Mouse (Mus musculus) thymus, adult 2 months (tissue): ENCODE data around the gene Aph1a.

ENCODE experiments used
- CTCF ChIP-seq: fragments of 200-500 bp; IDR thresholded peaks from 2 replicates; pipeline ENCODE4 v1.5.1; 2012; ENCODE audit warnings: mild to moderate bottlenecking, control low read depth, low read length, moderate library complexity, borderline replicate concordance; ENCODE audit not compliant: control insufficient read depth, poor library complexity, insufficient read depth; ENCODE audit errors: extremely low read depth
- POLR2A ChIP-seq: fragments of 200-500 bp; IDR thresholded peaks from 2 replicates; pipeline ENCODE4 v1.6.1; 2012; ENCODE audit warnings: mild to moderate bottlenecking, low read length, control low read depth, moderate library complexity; ENCODE audit not compliant: control insufficient read depth, poor library complexity, insufficient read depth; ENCODE audit errors: extremely low read depth

- no peak for TF ChIP-seq CTCF
- no peak for TF ChIP-seq POLR2A
Measured at GRCm38 (mm10) chr3:95902373-95902625, 8.5 kb downstream of the Aph1a start.
